Mouse (Mus musculus): ENCODE results near the gene Isg15. TPM values are rescaled to one million over a fixed set of nuclear protein-coding genes. Genes with fewer than 3 reads are reported as not detected.

Gene Isg15
- total and polyA plus RNA-seq, 2 experiments from 2014 or later, result 1.7 to 3.9 TPM

DNA sequence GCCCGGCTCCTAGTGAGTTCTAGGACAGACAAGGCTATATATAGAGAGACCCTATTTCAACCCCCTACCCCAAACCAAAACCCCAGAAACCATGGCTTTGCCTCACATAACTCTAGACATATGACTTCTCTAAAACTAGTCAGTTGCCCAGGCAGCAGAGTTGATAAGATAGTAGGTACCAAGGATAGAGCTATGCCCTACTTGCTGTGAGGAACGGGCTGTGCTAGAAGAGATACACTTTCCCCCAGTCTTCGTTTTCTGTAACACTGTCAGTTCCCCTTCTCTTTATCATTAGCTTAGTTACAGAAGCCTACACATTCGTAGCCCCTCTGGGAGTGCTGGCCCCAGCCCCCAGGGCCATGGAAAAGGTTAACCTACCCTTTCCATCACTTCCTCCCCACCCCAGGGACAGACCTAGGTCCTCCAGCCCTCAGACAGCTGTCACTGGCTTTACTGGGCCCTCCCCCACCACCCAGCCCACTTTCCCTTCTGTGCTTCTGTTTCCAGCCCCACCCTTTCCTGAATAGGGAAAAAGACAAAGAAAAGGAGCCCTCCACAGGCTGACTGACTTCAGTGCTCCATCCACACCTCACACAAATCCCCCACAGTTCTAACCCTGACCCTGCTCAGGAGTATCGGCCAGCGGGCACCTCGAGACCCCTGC, 16.2 kb downstream of the Isg15 start:
- Histone ChIP-seq H3K9me3 (ENCODE audit: low read length) (no peaks in the 10 kb centered on the region), H3K36me3 (ENCODE audit: insufficient read depth, low read length) (peaks cover 11% of the 10 kb centered on the region; the same call in 1 of the 2 replicates), H3K4me2 (ENCODE audit: low read depth, low read length, poor library complexity, severe bottlenecking) (peak overlapping the region; percentile 85), H3K27ac (ENCODE audit: low read depth, low read length) (peak overlapping the region; percentile 91), H3K27me3 (ENCODE audit: insufficient read depth, low read length) (no peaks in the 10 kb centered on the region), H3K4me1 (ENCODE audit: insufficient read depth, low read length) (peaks cover 50% of the 10 kb centered on the region), H3K4me3 (ENCODE audit: low read depth, low read length) (peak overlapping the region; percentile 54), H3K9ac (replicated peaks; ENCODE audit: low read length, poor library complexity, severe bottlenecking) (peak overlapping the region; percentile 75)
- 59% methylated on average over 7 of the region's 7 CpGs for WGBS
- TF ChIP-seq CTCF (IDR thresholded peaks at IDR 0.05), result no peak
- DNase-seq (ENCODE audit: low spot score), result peak; percentile 6
- ATAC-seq (ENCODE audit: low FRiP score), result no peak

GRCm38 (mm10) chr4:156183747-156184146, 16.9 kb downstream of the Isg15 start:
- Histone ChIP-seq H3K9me3 (ENCODE audit: low read length) (no peaks in the 10 kb centered on the region), H3K27ac (ENCODE audit: low read depth, low read length) (no peak overlapping the region), H3K27me3 (ENCODE audit: insufficient read depth, low read length) (no peaks in the 10 kb centered on the region), H3K9ac (replicated peaks; ENCODE audit: low read length, poor library complexity, severe bottlenecking) (0 out of 2 replicates have a peak overlapping the region, but pooled peaks have one; percentile 24), H3K4me2 (ENCODE audit: low read depth, low read length, poor library complexity, severe bottlenecking) (peak overlapping the region; percentile 85), H3K36me3 (ENCODE audit: insufficient read depth, low read length) (peaks cover 17% of the 10 kb centered on the region), H3K4me1 (ENCODE audit: insufficient read depth, low read length) (peaks cover 46% of the 10 kb centered on the region), H3K4me3 (ENCODE audit: low read depth, low read length) (peak overlapping the region; percentile 54)
- no peak for ATAC-seq (ENCODE audit: low FRiP score)
- WGBS, result 85% methylated on average over 5 of the region's 5 CpGs
- DNase-seq (ENCODE audit: low spot score), result no peak
- no peak for TF ChIP-seq CTCF (IDR thresholded peaks at IDR 0.05)

- H3K4me3 ChIP-seq (ENCODE audit: low read depth, low read length), result no peak overlapping the region
- no peak overlapping the region for H3K9ac ChIP-seq (replicated peaks; ENCODE audit: low read length, poor library complexity, severe bottlenecking)
- H3K4me2 ChIP-seq (ENCODE audit: low read depth, low read length, poor library complexity, severe bottlenecking), result no peak overlapping the region
- H3K27me3 ChIP-seq (ENCODE audit: insufficient read depth, low read length), result no peaks in the 10 kb centered on the region
- DNase-seq (ENCODE audit: low spot score) (no peak), ATAC-seq (ENCODE audit: low FRiP score) (no peak)
- H3K4me1 ChIP-seq (ENCODE audit: insufficient read depth, low read length), result peaks cover 14% of the 10 kb centered on the region
- H3K36me3 ChIP-seq (ENCODE audit: insufficient read depth, low read length), result peaks cover 78% of the 10 kb centered on the region
- H3K27ac ChIP-seq (ENCODE audit: low read depth, low read length), result no peak overlapping the region
- 97% methylated on average over 9 of the region's 9 CpGs for WGBS
- no peak for TF ChIP-seq CTCF (IDR thresholded peaks at IDR 0.05)
- H3K9me3 ChIP-seq (ENCODE audit: low read length), result no peaks in the 10 kb centered on the region
Observed at GRCm38 (mm10) chr4:156177630-156178029, 23.0 kb downstream of the Isg15 start.

DNA sequence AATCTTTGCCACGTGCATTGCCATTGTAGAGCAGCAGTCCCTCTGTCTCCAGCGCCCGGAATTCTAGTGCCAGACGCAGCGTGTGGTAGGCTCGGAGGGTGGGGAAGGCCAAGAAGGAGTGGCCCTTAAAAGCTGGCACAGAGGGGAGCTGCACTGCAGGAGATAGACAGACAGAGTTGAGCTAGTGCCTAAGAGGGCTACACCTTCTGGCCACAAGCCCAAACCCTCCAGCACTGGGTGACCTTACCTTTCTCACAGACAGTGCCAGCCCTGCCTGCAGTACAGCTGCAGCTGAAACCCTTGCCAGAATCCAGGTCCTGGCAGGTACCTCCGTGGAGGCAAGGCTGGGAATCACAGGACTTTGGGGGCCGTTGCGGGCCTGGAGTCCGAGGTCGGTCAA, 28.8 kb downstream of the Isg15 start:
- Histone ChIP-seq H3K9ac (replicated peaks; ENCODE audit: low read length, poor library complexity, severe bottlenecking) (no peak overlapping the region), H3K27me3 (ENCODE audit: insufficient read depth, low read length) (no peaks in the 10 kb centered on the region), H3K4me1 (ENCODE audit: insufficient read depth, low read length) (no peaks in the 10 kb centered on the region), H3K4me3 (ENCODE audit: low read depth, low read length) (no peak overlapping the region), H3K4me2 (ENCODE audit: low read depth, low read length, poor library complexity, severe bottlenecking) (no peak overlapping the region), H3K9me3 (ENCODE audit: low read length) (no peaks in the 10 kb centered on the region), H3K27ac (ENCODE audit: low read depth, low read length) (no peak overlapping the region), H3K36me3 (ENCODE audit: insufficient read depth, low read length) (peaks cover 98% of the 10 kb centered on the region)
- WGBS, result 97% methylated on average over 11 of the region's 11 CpGs
- ATAC-seq (ENCODE audit: low FRiP score) (no peak), DNase-seq (ENCODE audit: low spot score) (no peak)
- TF ChIP-seq CTCF (IDR thresholded peaks at IDR 0.05), result no peak

- WGBS, result 98% methylated on average over 10 of the region's 10 CpGs
- H3K9me3 ChIP-seq (ENCODE audit: low read length), result no peaks in the 10 kb centered on the region
- no peak overlapping the region for H3K9ac ChIP-seq (replicated peaks; ENCODE audit: low read length, poor library complexity, severe bottlenecking)
- DNase-seq (ENCODE audit: low spot score) (no peak), ATAC-seq (ENCODE audit: low FRiP score) (no peak)
- H3K4me2 ChIP-seq (ENCODE audit: low read depth, low read length, poor library complexity, severe bottlenecking), result no peak overlapping the region
- H3K27ac ChIP-seq (ENCODE audit: low read depth, low read length), result no peak overlapping the region
- no peak for TF ChIP-seq CTCF (IDR thresholded peaks at IDR 0.05)
- H3K27me3 ChIP-seq (ENCODE audit: insufficient read depth, low read length), result no peaks in the 10 kb centered on the region
- peaks cover 86% of the 10 kb centered on the region for H3K36me3 ChIP-seq (ENCODE audit: insufficient read depth, low read length)
- no peak overlapping the region for H3K4me3 ChIP-seq (ENCODE audit: low read depth, low read length)
- no peaks in the 10 kb centered on the region for H3K4me1 ChIP-seq (ENCODE audit: insufficient read depth, low read length)
Observed at GRCm38 (mm10) chr4:156169129-156169528, 31.5 kb downstream of the Isg15 start.

- Histone ChIP-seq H3K27ac (ENCODE audit: low read depth, low read length) (no peak overlapping the region), H3K4me2 (ENCODE audit: low read depth, low read length, poor library complexity, severe bottlenecking) (no peak overlapping the region), H3K9me3 (ENCODE audit: low read length) (no peaks in the 10 kb centered on the region), H3K36me3 (ENCODE audit: insufficient read depth, low read length) (peaks cover 83% of the 10 kb centered on the region), H3K27me3 (ENCODE audit: insufficient read depth, low read length) (no peaks in the 10 kb centered on the region), H3K9ac (replicated peaks; ENCODE audit: low read length, poor library complexity, severe bottlenecking) (no peak overlapping the region), H3K4me3 (ENCODE audit: low read depth, low read length) (no peak overlapping the region), H3K4me1 (ENCODE audit: insufficient read depth, low read length) (no peaks in the 10 kb centered on the region)
- DNase-seq (ENCODE audit: low spot score) (no peak), ATAC-seq (ENCODE audit: low FRiP score) (no peak)
- TF ChIP-seq CTCF (IDR thresholded peaks at IDR 0.05), result no peak
- WGBS, result 90% methylated on average over 6 of the region's 8 CpGs
Observed at GRCm38 (mm10) chr4:156168611-156169010, 32.0 kb downstream of the Isg15 start.

All from midbrain, postnatal 0 days (tissue).